Mouse (Mus musculus) heart, embryonic 10.5 days (tissue): ENCODE measurements around the gene Fat3. TPM values are rescaled to one million over a fixed set of nuclear protein-coding genes. Genes with fewer than 3 reads are reported as not detected.

Source experiments
- DNase-seq: peaks from one replicate; pipeline ENCODE4 v3.0.0-alpha.2; 2017; ENCODE audit warnings: low spot score
- H3K27ac ChIP-seq: fragments of 300-500 bp; sonication (generic); 2 replicates; pipeline ENCODE4 v1.5.1; 2016; ENCODE audit warnings: mild to moderate bottlenecking
- H3K27me3 ChIP-seq: fragments of 300-500 bp; sonication (generic); 2 replicates; pipeline ENCODE4 v1.6.1; 2016; ENCODE audit warnings: mild to moderate bottlenecking; ENCODE audit not compliant: poor library complexity, insufficient read depth, severe bottlenecking
- H3K36me3 ChIP-seq: fragments of 300-500 bp; sonication (generic); 2 replicates; pipeline ENCODE4 v1.6.1; 2016; ENCODE audit warnings: mild to moderate bottlenecking, moderate library complexity
- H3K4me1 ChIP-seq: fragments of 300-500 bp; sonication (generic); 2 replicates; pipeline ENCODE4 v1.6.1; 2016; ENCODE audit warnings: mild to moderate bottlenecking
- H3K4me3 ChIP-seq: fragments of 300-500 bp; sonication (generic); 2 replicates; pipeline ENCODE4 v1.5.1; 2016; ENCODE audit warnings: mild to moderate bottlenecking, moderate library complexity
- H3K9me3 ChIP-seq: fragments of 300-500 bp; sonication (generic); 2 replicates; pipeline ENCODE4 v1.6.1; 2016; ENCODE audit warnings: mild to moderate bottlenecking, moderate library complexity
- WGBS: fragments of 180-500 bp; shearing (Covaris S2); methylation state at CpG from one replicate; pipeline ENCODE4 v1.1.7; 2016; 5-methylcytosine and 5-hydroxymethylcytosine counted together
- polyA plus RNA-seq: library from polyadenylated mRNA; unstranded; fragments of >200 nt; fragmentation: Nextera tagmentation; extraction: Ambion mirVana; gene quantifications from 2 replicates; pipeline ENCODE4 v1.2.1, GENCODE M21; 2016

The Fat3 gene
- polyA plus RNA-seq, 1 experiment from 2014 or later, result 1.9 TPM

DNA sequence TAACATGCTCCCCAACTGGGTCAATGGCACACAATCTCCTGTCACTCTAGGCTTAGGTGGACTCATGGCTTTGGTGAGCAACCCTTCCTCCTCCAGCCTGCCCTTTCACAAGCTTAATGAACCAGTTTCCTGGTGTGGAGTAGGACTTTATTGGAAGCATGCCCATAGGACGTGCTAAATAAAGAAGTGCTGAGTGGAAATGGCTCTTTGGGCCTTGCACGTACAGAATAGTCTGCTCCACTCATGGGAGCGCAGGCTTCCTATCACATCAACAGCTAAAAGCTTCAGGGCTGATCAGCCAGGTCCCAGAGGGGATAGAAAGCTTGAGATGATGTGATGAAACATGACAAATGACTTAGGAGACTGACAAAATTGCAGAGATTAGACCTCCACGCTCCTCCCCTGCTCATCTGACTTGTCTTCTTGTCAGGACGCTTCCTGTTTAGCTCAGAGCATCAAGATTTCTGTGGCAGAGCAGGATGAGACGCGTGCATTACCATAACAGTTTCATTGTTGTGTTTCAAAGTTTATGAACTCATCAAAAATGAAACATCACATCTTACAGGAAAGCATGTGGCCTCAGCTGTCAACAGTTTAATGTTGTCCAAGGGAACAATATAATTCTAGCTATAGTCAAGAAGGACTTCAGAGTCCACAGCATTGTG is 386.1 kb downstream of the Fat3 start:
- H3K36me3 ChIP-seq, result no peaks in the 10 kb centered on the region
- 40% methylated on average over 7 of the region's 7 CpGs for WGBS
- no peaks in the 10 kb centered on the region for H3K27me3 ChIP-seq
- no peak overlapping the region for H3K27ac ChIP-seq
- H3K9me3 ChIP-seq, result no peaks in the 10 kb centered on the region
- H3K4me3 ChIP-seq, result no peak overlapping the region
- peaks cover 8% of the 10 kb centered on the region for H3K4me1 ChIP-seq
- DNase-seq, result no peak

DNA sequence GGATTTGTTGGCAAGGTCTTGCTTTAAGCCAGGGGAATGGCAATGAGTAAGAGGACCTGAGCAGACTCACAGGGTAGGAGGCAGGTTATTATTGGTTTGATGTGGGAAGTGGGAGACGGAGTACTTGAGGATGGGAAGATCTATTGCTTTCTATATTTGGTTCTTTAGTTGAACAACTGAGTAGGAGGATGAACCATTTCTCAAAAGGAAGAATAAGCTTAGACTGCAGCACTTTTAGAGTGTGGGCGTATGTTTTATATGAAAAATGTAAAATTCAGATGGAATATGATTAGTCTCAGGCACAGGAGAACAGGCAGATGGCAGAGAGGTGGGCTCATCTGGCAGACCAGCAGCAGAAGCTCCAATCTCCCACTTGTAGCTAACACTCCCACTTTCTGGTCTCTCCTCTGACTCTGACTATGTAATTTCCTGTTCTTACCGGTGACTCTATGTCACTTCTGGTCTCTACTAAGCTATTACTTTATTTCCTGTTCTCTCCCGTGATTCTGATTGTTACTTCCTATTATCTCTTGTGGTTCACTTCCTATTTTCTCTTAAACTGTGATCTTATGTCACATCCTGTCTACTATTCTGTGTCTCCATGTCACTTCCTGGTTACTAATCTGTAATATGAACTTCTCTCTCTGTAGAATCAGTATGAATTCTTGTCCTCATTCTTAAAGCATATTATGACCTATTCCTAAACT is 387.0 kb downstream of the Fat3 start:
- Histone ChIP-seq H3K27me3 (no peaks in the 10 kb centered on the region), H3K27ac (no peak overlapping the region), H3K36me3 (no peaks in the 10 kb centered on the region), H3K4me3 (no peak overlapping the region), H3K9me3 (no peaks in the 10 kb centered on the region), H3K4me1 (peaks cover 8% of the 10 kb centered on the region)
- DNase-seq, result no peak
- 77% methylated on average over 4 of the region's 4 CpGs for WGBS

GRCm38 (mm10) chr9:16107900-16108299 is 393.2 kb downstream of the Fat3 start:
- H3K27me3 ChIP-seq, result no peaks in the 10 kb centered on the region
- no peak overlapping the region for H3K27ac ChIP-seq
- H3K36me3 ChIP-seq, result no peaks in the 10 kb centered on the region
- no peak for DNase-seq
- WGBS, result 69% methylated on average over 5 of the region's 5 CpGs
- no peaks in the 10 kb centered on the region for H3K9me3 ChIP-seq
- H3K4me1 ChIP-seq, result no peaks in the 10 kb centered on the region
- H3K4me3 ChIP-seq, result no peak overlapping the region

DNA sequence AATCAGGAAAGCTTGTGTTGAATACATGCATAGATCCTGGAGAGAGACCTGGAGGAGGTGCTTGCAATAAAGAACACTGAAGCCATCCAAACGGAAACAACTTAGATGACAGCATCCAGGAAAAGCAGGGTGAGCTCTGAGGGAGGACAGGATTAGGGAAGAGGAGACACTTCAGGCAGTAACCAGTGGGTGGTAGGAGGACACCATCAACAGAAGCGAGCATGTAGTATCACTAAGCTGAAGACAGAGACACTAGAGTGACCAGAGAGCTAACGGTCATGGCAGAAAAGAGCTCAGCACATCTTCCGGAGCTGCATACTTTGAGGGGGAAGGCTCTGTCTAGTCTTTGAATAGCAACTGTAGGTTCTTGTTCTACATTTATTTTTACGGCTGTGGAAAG is 393.7 kb downstream of the Fat3 start:
- 44% methylated on average over 5 of the region's 5 CpGs for WGBS
- H3K4me3 ChIP-seq, result no peak overlapping the region
- no peaks in the 10 kb centered on the region for H3K9me3 ChIP-seq
- no peaks in the 10 kb centered on the region for H3K4me1 ChIP-seq
- no peaks in the 10 kb centered on the region for H3K27me3 ChIP-seq
- no peak for DNase-seq
- no peaks in the 10 kb centered on the region for H3K36me3 ChIP-seq
- H3K27ac ChIP-seq, result no peak overlapping the region

GRCm38 (mm10) chr9:16098553-16098952 is 402.5 kb downstream of the Fat3 start:
- 64% methylated on average over 2 of the region's 2 CpGs for WGBS
- Histone ChIP-seq H3K9me3 (no peaks in the 10 kb centered on the region), H3K4me3 (no peak overlapping the region), H3K27ac (no peak overlapping the region), H3K4me1 (no peaks in the 10 kb centered on the region), H3K27me3 (no peaks in the 10 kb centered on the region), H3K36me3 (no peaks in the 10 kb centered on the region)
- no peak for DNase-seq

DNA sequence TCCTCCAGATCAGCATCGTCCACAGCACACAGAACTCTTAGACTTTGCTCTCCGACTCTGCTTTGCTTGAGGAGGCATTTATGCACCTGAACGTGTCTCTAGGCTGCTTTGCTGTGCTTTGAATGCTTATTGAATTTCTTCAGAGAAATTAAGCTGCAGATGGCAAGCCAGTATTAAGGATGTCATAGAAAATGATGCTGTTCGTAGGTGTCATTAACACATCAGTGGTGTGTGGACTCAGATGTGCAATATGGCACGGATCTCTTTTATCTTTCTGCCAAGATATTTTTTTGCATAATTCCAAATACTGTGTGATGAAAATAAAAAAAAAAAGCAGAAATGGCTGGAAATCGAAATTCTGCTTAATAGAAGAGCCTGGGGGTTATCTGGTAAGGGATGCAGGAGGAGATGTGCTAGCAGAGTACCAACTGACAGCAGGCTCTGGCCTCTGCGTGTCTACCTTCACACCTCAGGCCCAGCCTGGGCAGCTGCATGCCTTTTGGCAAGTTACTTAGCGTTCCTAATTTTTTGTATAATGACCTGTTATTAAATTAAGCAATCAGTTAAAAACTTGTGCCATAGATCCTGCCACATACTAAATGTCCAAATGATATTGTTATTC is 407.9 kb downstream of the Fat3 start:
- Histone ChIP-seq H3K36me3 (no peaks in the 10 kb centered on the region), H3K4me1 (no peaks in the 10 kb centered on the region), H3K9me3 (no peaks in the 10 kb centered on the region), H3K27me3 (no peaks in the 10 kb centered on the region), H3K27ac (no peak overlapping the region), H3K4me3 (no peak overlapping the region)
- WGBS, result 79% methylated on average over 8 of the region's 8 CpGs
- DNase-seq, result no peak

DNA sequence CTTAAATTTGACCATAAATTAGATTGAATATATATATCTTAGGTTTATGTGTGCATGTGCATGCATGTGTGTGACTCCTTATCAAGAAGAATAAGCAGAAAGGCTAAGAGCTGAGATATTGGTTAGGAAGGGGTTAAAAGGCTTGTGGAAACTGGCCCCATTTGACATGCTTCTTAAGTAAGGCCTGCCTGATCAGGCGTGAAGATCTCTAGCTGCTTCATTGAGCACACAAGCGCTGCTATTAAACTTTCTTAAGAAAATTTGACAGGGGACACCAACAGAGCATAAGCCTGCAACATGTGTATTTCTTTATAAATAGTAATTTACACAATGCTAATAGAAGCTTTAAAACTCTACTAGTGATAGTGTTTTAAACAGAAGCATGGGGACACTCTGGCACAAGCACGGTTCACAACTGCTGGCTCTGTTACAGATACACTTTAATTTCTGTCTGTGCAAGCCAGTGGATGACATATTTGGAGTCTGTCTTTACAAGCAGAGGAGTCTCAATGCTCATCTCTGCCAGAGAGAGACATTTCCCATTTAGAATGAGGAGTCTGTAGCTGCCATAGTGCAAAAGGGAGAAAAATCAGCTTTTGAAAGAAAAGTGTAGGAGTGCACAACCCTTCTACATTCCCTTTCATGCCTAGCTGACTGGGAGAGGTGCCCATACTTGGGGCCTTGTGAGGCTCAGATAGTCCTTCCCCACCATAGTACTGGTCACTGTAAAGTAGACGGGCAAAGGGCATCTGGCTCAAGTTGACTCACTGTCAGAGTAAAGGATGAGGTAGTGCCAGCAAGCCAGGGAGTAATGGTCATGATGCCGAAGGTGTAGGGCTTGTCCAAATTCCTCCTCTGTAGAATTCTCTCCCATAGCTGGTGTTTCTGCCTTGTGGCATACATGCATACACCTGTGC is 408.8 kb downstream of the Fat3 start:
- no peak overlapping the region for H3K27ac ChIP-seq
- no peak overlapping the region for H3K4me3 ChIP-seq
- no peaks in the 10 kb centered on the region for H3K4me1 ChIP-seq
- DNase-seq, result no peak
- no peaks in the 10 kb centered on the region for H3K36me3 ChIP-seq
- WGBS, result 69% methylated on average over 5 of the region's 5 CpGs
- H3K9me3 ChIP-seq, result no peaks in the 10 kb centered on the region
- no peaks in the 10 kb centered on the region for H3K27me3 ChIP-seq

GRCm38 (mm10) chr9:16079292-16079691 is 421.8 kb downstream of the Fat3 start:
- no peaks in the 10 kb centered on the region for H3K4me1 ChIP-seq
- no peak overlapping the region for H3K4me3 ChIP-seq
- 65% methylated on average over 2 of the region's 2 CpGs for WGBS
- no peak overlapping the region for H3K27ac ChIP-seq
- H3K36me3 ChIP-seq, result no peaks in the 10 kb centered on the region
- no peak for DNase-seq
- no peaks in the 10 kb centered on the region for H3K9me3 ChIP-seq
- no peaks in the 10 kb centered on the region for H3K27me3 ChIP-seq

- H3K36me3 ChIP-seq, result no peaks in the 10 kb centered on the region
- no peak for DNase-seq
- no peak overlapping the region for H3K27ac ChIP-seq
- H3K4me1 ChIP-seq, result no peaks in the 10 kb centered on the region
- 84% methylated on average over 2 of the region's 2 CpGs for WGBS
- H3K9me3 ChIP-seq, result no peaks in the 10 kb centered on the region
- no peak overlapping the region for H3K4me3 ChIP-seq
- H3K27me3 ChIP-seq, result no peaks in the 10 kb centered on the region
These were observed 426.4 kb downstream of the Fat3 start for GRCm38 (mm10) chr9:16074664-16075063.

DNA sequence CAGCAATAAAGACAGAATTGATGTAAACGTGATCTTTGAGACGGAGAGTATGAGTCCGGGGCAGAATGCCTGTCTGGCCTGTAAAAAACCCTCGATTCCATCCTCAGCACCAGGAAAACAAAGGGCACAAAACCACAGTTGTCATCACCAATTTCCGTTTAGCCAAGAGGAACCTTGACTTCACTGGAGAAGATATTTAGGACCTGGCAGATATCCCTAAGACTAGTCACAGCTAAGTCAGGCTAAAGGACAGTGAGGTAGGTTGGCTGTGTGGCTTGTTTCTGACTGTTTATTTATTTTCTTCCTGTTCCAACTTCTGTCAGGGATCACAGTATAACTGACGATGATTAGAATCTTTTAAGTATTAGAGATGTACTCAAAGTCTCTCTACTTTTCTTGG is 427.0 kb downstream of the Fat3 start:
- Histone ChIP-seq H3K27ac (no peak overlapping the region), H3K9me3 (no peaks in the 10 kb centered on the region), H3K27me3 (no peaks in the 10 kb centered on the region), H3K4me1 (no peaks in the 10 kb centered on the region), H3K4me3 (no peak overlapping the region), H3K36me3 (no peaks in the 10 kb centered on the region)
- DNase-seq, result no peak
- 72% methylated on average over 6 of the region's 6 CpGs for WGBS

DNA sequence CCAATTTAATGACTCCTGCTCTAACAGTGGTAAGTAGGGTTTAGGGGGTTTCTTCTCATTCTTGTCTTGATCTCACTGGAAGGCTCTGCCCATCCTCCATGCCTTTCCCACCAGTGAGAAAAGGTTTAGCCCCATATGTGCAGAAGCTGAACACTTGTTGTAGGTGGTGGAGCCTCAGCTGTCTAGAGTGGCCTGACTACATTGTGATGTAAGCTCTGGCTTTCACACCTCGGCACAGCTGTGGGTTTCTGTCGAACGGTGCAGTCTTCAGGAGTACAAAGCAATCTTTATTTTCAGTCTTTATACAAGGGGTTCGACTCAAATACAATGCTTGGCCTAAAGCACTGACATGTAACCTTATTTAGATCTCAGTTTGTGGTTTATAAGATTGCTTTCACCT is 437.6 kb downstream of the Fat3 start:
- no peaks in the 10 kb centered on the region for H3K36me3 ChIP-seq
- H3K9me3 ChIP-seq, result no peaks in the 10 kb centered on the region
- WGBS, result 75% methylated on average over 4 of the region's 4 CpGs
- H3K27ac ChIP-seq, result no peak overlapping the region
- H3K4me1 ChIP-seq, result no peaks in the 10 kb centered on the region
- H3K4me3 ChIP-seq, result no peak overlapping the region
- no peaks in the 10 kb centered on the region for H3K27me3 ChIP-seq
- no peak for DNase-seq

DNA sequence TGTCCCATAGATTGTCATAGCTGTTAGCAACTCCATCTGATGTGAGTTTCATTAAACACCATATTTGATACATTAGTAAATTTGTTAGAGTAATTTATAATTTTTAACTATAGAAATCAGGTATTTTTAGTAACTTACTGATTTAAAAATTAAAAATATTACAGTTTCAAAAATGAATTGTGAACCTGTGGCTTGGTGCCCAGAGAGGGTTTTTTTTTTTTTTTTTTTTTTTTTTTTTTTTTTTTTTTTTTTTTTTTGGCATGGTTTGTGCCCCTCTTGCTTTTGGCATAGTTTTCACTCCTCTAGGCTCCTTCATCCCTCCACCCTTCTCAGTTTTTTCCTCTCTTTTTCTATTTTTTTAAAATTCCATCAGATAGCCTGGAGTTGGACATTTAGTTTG is 438.6 kb downstream of the Fat3 start:
- Histone ChIP-seq H3K27me3 (no peaks in the 10 kb centered on the region), H3K4me3 (no peak overlapping the region), H3K4me1 (no peaks in the 10 kb centered on the region), H3K9me3 (no peaks in the 10 kb centered on the region), H3K36me3 (no peaks in the 10 kb centered on the region), H3K27ac (no peak overlapping the region)
- DNase-seq, result no peak

GRCm38 (mm10) chr9:16046686-16047085 is 454.4 kb downstream of the Fat3 start:
- no peaks in the 10 kb centered on the region for H3K27me3 ChIP-seq
- no peaks in the 10 kb centered on the region for H3K9me3 ChIP-seq
- DNase-seq, result no peak
- no peaks in the 10 kb centered on the region for H3K36me3 ChIP-seq
- no peak overlapping the region for H3K27ac ChIP-seq
- H3K4me1 ChIP-seq, result no peaks in the 10 kb centered on the region
- no peak overlapping the region for H3K4me3 ChIP-seq
- 85% methylated on average over 2 of the region's 2 CpGs for WGBS
